ENCODE assay signal across 30 mouse cellular contexts in the genomic region with DNA sequence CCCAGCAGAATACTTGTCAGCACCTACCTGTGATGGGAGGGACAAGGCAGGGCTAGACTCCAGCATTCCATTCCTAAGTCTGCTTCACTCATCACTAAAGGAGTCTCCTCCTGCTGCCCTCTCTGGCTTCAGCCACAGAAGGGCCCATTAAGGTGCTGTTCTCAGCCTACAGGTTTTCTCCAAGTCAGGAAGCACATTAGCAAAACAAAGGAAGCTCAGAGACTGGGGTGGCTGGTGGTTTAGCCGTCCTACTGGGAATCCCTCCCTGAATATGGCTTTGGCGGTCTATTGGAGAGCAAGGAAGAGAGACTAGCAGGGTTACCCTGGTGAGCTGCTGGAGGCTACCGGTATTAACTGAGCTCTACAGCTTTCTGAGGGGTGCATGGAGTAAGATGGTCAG. TPM values are rescaled to one million over a fixed set of nuclear protein-coding genes. Genes with fewer than 3 reads are reported as not detected.
"Had no signal": no experiment of that assay in that cellular context is flagged by ENCODE, and none has a peak within 500 bp of the region (broad histone marks: within the 10 kb centered on the region; RNA-seq: fewer than 3 reads in every experiment).

No protein-coding gene starts in this region.

- DNase-seq: gastrocnemius, postnatal 14 days; gastrocnemius, postnatal 36 days; heart, adult 11 months; heart, adult 2 months; heart, postnatal 4 days; kidney, adult 18-20 months; kidney, adult 8-10 months; kidney, postnatal 10 days; kidney, postnatal 25 days; kidney, postnatal 4 days; left cerebral cortex, postnatal 4 days had no signal

- H3K4me1 ChIP-seq: heart, embryonic 13.5 days; intestine, embryonic 15.5 days; liver, embryonic 12.5 days had no signal

- H3K4me3 ChIP-seq: heart, adult 2 months; heart, embryonic 13.5 days; heart, embryonic 15.5 days; hindbrain, embryonic 10.5 days; hindbrain, embryonic 13.5 days; hindbrain, embryonic 15.5 days; intestine, embryonic 15.5 days; layer of hippocampus, adult 2 months; left cerebral cortex, adult 2 months; limb, embryonic 13.5 days; limb, embryonic 15.5 days; liver, embryonic 12.5 days had no signal

- H3K4me2 ChIP-seq: heart, embryonic 11.5 days; heart, embryonic 13.5 days; heart, embryonic 15.5 days; hindbrain, embryonic 13.5 days; hindbrain, embryonic 15.5 days; intestine, embryonic 15.5 days; limb, embryonic 13.5 days; limb, embryonic 15.5 days; liver, embryonic 12.5 days had no signal

- ATAC-seq: inflammation-experienced regulatory T-cells, adult 6 months; intestine, embryonic 15.5 days; intestine, postnatal 0 days; liver, embryonic 12.5 days had no signal

- H3K9ac ChIP-seq: heart, embryonic 13.5 days; heart, embryonic 15.5 days; hindbrain, embryonic 13.5 days; hindbrain, embryonic 15.5 days; intestine, embryonic 15.5 days; limb, embryonic 13.5 days; limb, embryonic 15.5 days; liver, embryonic 12.5 days; liver, embryonic 14.5 days had no signal

- H3K36me3 ChIP-seq: heart, embryonic 13.5 days; heart, embryonic 15.5 days; hindbrain, embryonic 10.5 days; hindbrain, embryonic 13.5 days; hindbrain, embryonic 15.5 days; intestine, embryonic 15.5 days; limb, embryonic 13.5 days; limb, embryonic 15.5 days; liver, embryonic 12.5 days had no signal

- H3K27ac ChIP-seq: heart, adult 2 months; heart, embryonic 13.5 days; heart, embryonic 15.5 days; hindbrain, embryonic 10.5 days; hindbrain, embryonic 13.5 days; hindbrain, embryonic 15.5 days; intestine, embryonic 15.5 days; layer of hippocampus, adult 2 months; left cerebral cortex, adult 2 months; limb, embryonic 13.5 days; limb, embryonic 15.5 days; liver, embryonic 12.5 days; liver, embryonic 14.5 days had no signal

- H3K9me3 ChIP-seq: heart, embryonic 15.5 days; hindbrain, embryonic 13.5 days; hindbrain, embryonic 15.5 days; intestine, embryonic 15.5 days; limb, embryonic 15.5 days; liver, embryonic 12.5 days had no signal

- H3K27me3 ChIP-seq: heart, embryonic 13.5 days; heart, embryonic 15.5 days; hindbrain, embryonic 13.5 days; hindbrain, embryonic 15.5 days; intestine, embryonic 15.5 days; limb, embryonic 13.5 days; limb, embryonic 15.5 days; liver, embryonic 12.5 days had no signal

RNA-seq across cellular contexts. Expression of gene Slc35f3, which starts 59.6 kb away (rescaled TPM):
- total RNA-seq: gastrocnemius, postnatal 36 days; heart, adult 2 months; heart, postnatal 4 days; liver, adult 2 months had no signal
- polyA plus RNA-seq: heart, adult 2 months; heart, embryonic 11.5 days; heart, embryonic 15.5 days; heart, postnatal 0 days; inflammation-experienced regulatory T-cells, adult 6 months; limb, embryonic 11.5 days; liver, adult 2 months; liver, embryonic 12.5 days; liver, embryonic 14.5 days; liver, embryonic 16.5 days had no signal
